Mouse (Mus musculus): ENCODE measurements around the gene 2210407C18Rik. TPM values are rescaled to one million over a fixed set of nuclear protein-coding genes. Genes with fewer than 3 reads are reported as not detected.

Gene 2210407C18Rik
- polyA plus RNA-seq, 1 experiment from 2014 or later = not detected

DNA sequence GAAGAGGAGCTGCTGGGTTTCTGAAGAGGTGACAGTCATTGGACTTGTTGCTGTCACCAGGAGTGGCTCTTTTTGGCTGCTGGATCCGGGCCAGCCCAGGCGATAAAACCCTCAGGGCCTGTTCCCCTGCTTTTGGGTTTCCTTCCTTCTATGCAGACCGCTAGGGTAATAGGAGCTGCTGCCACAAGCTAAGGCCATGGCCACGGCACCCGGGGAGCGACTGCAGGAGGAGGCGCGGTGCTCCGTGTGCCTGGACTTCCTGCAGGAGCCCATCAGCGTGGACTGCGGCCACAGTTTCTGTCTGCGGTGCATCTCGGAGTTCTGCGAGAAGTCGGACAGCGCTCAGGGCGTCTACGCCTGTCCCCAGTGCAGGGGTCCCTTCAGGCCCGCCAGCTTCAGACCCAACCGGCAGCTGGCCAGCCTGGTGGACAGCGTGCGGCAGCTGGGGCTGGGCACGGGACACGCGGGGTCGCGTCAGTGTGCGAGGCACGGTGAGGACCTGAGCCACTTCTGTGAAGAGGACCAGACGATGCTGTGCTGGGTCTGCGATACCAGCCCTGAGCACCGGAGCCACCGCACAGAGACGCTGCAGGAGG lies 24.5 kb upstream of the 2210407C18Rik start, which contains the start of gene Trim58:
TSS of gene Trim58 (plus strand) at position 194 of the 596 bp plus-strand sequence.
- H3K4me1 ChIP-seq (ENCODE audit: insufficient read depth, low read depth, low read length) = 0 out of 2 replicates have a peak, but pooled peaks cover 4% of the 10 kb centered on the region
- WGBS = 3% methylated on average over 34 of the region's 34 CpGs
- peaks cover 7% of the 10 kb centered on the region; the same call in 1 of the 2 replicates for H3K27me3 ChIP-seq (replicated peaks; ENCODE audit: insufficient read depth, low read length)
- DNase-seq (ENCODE audit: low spot score) = peak; percentile 7
- no peaks in the 10 kb centered on the region for H3K9me3 ChIP-seq (ENCODE audit: low read length)
- H3K4me2 ChIP-seq (replicated peaks; ENCODE audit: low read depth, low read length) = peak within 1 kb of the TSS; percentile 27; the same call in 1 of the 2 replicates
- ATAC-seq = peak; percentile 35; the same call in 1 of the 2 replicates
- peak within 1 kb of the TSS; percentile 23 for H3K4me3 ChIP-seq (ENCODE audit: low read depth, low read length)
- TF ChIP-seq EP300 (IDR thresholded peaks at IDR 0.05) (no peak), CTCF (IDR thresholded peaks at IDR 0.05) (no peak)
- H3K9ac ChIP-seq (replicated peaks; ENCODE audit: low read depth) = no peak within 1 kb of the TSS
- H3K27ac ChIP-seq (ENCODE audit: low read length) = no peak within 1 kb of the TSS
- no peaks in the 10 kb centered on the region for H3K36me3 ChIP-seq (ENCODE audit: insufficient read depth, low read length)

DNA sequence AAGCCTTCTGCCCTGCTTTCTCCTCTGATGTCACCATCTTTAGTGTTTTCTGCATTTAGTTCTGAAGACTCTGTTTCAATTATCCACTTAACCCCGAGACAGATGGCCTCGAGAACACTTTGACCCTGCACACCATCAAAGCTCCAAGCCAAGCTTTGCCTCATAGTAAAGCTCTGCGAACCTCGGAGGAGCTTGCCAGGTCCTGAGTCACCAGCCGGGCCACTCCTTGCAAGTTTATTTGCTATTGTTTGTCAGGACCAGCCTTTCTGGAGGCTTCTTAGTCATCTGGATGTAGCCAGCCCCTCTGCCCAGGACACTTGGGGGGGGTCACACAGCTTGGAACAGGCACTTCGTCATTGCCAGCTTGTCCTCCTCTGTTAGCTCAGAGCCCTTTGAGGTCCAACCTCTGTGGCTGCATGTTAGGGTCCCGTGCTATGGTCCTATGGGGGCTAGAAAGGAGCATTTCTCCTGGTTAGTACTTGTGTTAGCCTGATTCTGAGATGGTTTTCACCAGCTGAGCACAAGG lies 22.4 kb upstream of the 2210407C18Rik start:
- H3K27me3 ChIP-seq (replicated peaks; ENCODE audit: insufficient read depth, low read length) = peaks cover 7% of the 10 kb centered on the region; the same call in 1 of the 2 replicates
- H3K36me3 ChIP-seq (ENCODE audit: insufficient read depth, low read length) = no peaks in the 10 kb centered on the region
- H3K4me2 ChIP-seq (replicated peaks; ENCODE audit: low read depth, low read length) = no peak overlapping the region
- 0 out of 2 replicates have a peak, but pooled peaks cover 4% of the 10 kb centered on the region for H3K4me1 ChIP-seq (ENCODE audit: insufficient read depth, low read depth, low read length)
- TF ChIP-seq EP300 (IDR thresholded peaks at IDR 0.05) = no peak
- no peak for TF ChIP-seq CTCF (IDR thresholded peaks at IDR 0.05)
- WGBS = 49% methylated on average over 7 of the region's 7 CpGs
- ATAC-seq (no peak), DNase-seq (ENCODE audit: low spot score) (no peak)
- no peak overlapping the region for H3K27ac ChIP-seq (ENCODE audit: low read length)
- H3K4me3 ChIP-seq (ENCODE audit: low read depth, low read length) = no peak overlapping the region
- H3K9ac ChIP-seq (replicated peaks; ENCODE audit: low read depth) = no peak overlapping the region
- H3K9me3 ChIP-seq (ENCODE audit: low read length) = no peaks in the 10 kb centered on the region

DNA sequence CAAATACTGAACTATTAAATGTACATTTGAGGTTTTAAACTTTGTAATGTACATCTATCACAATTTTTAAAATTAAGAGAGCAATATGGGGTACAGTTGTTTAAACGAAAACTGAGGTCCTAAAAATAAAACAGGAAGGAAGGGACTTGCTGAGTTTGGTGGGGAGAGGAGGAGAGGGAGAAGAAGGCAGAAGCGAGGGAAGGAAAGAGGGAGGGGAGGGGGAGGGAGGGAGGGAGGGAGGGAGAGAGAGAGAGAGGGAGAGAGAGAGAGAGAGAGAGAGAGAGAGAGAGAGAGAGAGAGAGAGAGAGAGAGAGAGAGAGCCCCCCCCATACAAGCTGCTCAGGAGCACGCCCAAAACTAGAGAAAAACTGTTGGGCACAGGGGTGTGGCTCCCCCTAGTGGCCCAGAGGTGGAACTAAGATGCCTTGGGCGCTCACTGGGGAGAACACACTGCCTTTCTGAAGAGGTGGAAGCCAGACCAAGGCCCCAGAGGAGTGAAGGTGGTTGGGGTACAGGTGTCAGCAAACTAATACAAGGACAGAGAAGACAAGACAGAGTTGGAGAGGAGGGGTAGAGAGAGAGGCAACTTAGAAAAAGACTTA lies 20.6 kb upstream of the 2210407C18Rik start:
- Histone ChIP-seq H3K9me3 (ENCODE audit: low read length) (no peaks in the 10 kb centered on the region), H3K36me3 (ENCODE audit: insufficient read depth, low read length) (no peaks in the 10 kb centered on the region), H3K4me1 (ENCODE audit: insufficient read depth, low read depth, low read length) (0 out of 2 replicates have a peak, but pooled peaks cover 4% of the 10 kb centered on the region), H3K4me2 (replicated peaks; ENCODE audit: low read depth, low read length) (no peak overlapping the region), H3K27ac (ENCODE audit: low read length) (no peak overlapping the region), H3K4me3 (ENCODE audit: low read depth, low read length) (no peak overlapping the region), H3K9ac (replicated peaks; ENCODE audit: low read depth) (no peak overlapping the region), H3K27me3 (replicated peaks; ENCODE audit: insufficient read depth, low read length) (peaks cover 7% of the 10 kb centered on the region; the same call in 1 of the 2 replicates)
- WGBS = 4% methylated on average over 4 of the region's 4 CpGs
- TF ChIP-seq CTCF (IDR thresholded peaks at IDR 0.05) (peak; percentile 85), EP300 (IDR thresholded peaks at IDR 0.05) (no peak)
- ATAC-seq = no peak
- peak; percentile 66 for DNase-seq (ENCODE audit: low spot score)

DNA sequence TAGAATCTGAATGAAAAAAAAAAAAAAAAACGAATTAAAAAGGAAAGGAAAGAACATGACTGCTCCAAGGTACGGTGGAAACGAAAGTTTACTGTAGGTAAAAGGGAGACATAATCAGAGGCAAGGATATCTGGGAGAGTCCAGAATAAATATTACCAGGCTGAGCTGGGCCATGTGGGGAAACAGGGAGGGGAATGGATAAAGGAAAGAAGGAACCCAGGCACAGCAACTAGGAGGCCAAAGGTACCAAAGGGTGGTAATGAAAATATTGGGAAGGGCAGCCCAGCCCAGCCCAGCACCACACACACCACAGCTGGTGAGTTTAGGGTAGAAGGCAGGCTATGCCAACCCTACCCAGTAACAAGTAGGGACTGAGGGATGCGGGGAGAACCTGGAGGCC lies 19.0 kb upstream of the 2210407C18Rik start:
- ATAC-seq (no peak), DNase-seq (ENCODE audit: low spot score) (no peak)
- Histone ChIP-seq H3K4me2 (replicated peaks; ENCODE audit: low read depth, low read length) (no peak overlapping the region), H3K4me1 (ENCODE audit: insufficient read depth, low read depth, low read length) (no peaks in the 10 kb centered on the region), H3K4me3 (ENCODE audit: low read depth, low read length) (no peak overlapping the region), H3K27ac (ENCODE audit: low read length) (no peak overlapping the region), H3K9ac (replicated peaks; ENCODE audit: low read depth) (no peak overlapping the region), H3K36me3 (ENCODE audit: insufficient read depth, low read length) (no peaks in the 10 kb centered on the region), H3K9me3 (ENCODE audit: low read length) (no peaks in the 10 kb centered on the region), H3K27me3 (replicated peaks; ENCODE audit: insufficient read depth, low read length) (no peaks in the 10 kb centered on the region)
- WGBS = 58% methylated on average over 4 of the region's 4 CpGs
- TF ChIP-seq EP300 (IDR thresholded peaks at IDR 0.05) (no peak), CTCF (IDR thresholded peaks at IDR 0.05) (no peak)

DNA sequence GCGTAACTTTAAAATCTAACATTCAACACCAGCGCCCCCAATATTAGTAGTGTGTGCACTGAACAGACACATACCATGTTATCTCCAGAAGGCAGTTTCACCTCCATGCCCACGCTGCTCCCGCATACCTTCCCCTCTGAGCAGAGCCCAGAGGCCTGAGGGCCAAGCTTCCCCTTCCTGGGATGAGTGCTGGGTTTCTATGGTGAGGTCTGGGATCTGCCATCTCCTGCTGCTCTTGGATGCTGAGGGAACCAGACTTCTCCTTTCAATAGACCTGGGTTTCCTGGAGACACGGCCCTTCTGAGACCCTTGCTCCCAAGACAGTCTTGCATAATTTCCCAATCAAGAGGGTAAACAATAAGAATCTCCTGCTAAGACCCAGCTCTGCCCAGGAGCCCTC lies 14.5 kb upstream of the 2210407C18Rik start, which contains the start of gene Olfr323:
TSS of gene Olfr323 (minus strand) at position 101 of the 400 bp plus-strand sequence.
- H3K4me2 ChIP-seq (replicated peaks; ENCODE audit: low read depth, low read length) = no peak within 1 kb of the TSS
- no peaks in the 10 kb centered on the region for H3K36me3 ChIP-seq (ENCODE audit: insufficient read depth, low read length)
- H3K27ac ChIP-seq (ENCODE audit: low read length) = no peak within 1 kb of the TSS
- no peak within 1 kb of the TSS for H3K4me3 ChIP-seq (ENCODE audit: low read depth, low read length)
- H3K4me1 ChIP-seq (ENCODE audit: insufficient read depth, low read depth, low read length) = no peaks in the 10 kb centered on the region
- H3K27me3 ChIP-seq (replicated peaks; ENCODE audit: insufficient read depth, low read length) = no peaks in the 10 kb centered on the region
- DNase-seq (ENCODE audit: low spot score) (no peak), ATAC-seq (no peak)
- TF ChIP-seq CTCF (IDR thresholded peaks at IDR 0.05) (no peak), EP300 (IDR thresholded peaks at IDR 0.05) (no peak)
- no peaks in the 10 kb centered on the region for H3K9me3 ChIP-seq (ENCODE audit: low read length)
- H3K9ac ChIP-seq (replicated peaks; ENCODE audit: low read depth) = no peak within 1 kb of the TSS
- 69% methylated on average over 5 of the region's 5 CpGs for WGBS

DNA sequence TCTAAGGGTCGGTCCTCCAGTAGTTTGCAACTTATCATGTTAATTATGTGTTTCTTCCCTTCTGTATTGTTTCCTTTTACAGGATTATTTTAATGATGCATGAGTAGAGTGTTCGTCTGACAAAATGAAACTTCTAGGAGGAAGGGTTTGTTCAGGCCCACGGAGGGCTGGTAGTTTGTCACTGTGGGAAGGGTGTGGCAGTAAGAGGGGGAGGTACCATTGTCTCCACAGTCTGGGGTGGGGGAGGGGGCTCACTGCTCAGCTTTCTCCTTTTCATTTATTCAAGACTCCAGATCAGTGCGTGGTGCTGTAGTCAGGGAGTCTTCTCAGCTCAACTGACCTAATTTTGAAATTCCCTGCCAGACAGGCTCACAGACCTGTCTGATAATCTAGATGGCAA lies 10.3 kb upstream of the 2210407C18Rik start:
- Histone ChIP-seq H3K9ac (replicated peaks; ENCODE audit: low read depth) (no peak overlapping the region), H3K36me3 (ENCODE audit: insufficient read depth, low read length) (no peaks in the 10 kb centered on the region), H3K27me3 (replicated peaks; ENCODE audit: insufficient read depth, low read length) (no peaks in the 10 kb centered on the region), H3K9me3 (ENCODE audit: low read length) (no peaks in the 10 kb centered on the region), H3K4me3 (ENCODE audit: low read depth, low read length) (no peak overlapping the region), H3K4me2 (replicated peaks; ENCODE audit: low read depth, low read length) (no peak overlapping the region), H3K27ac (ENCODE audit: low read length) (no peak overlapping the region), H3K4me1 (ENCODE audit: insufficient read depth, low read depth, low read length) (no peaks in the 10 kb centered on the region)
- DNase-seq (ENCODE audit: low spot score) = no peak
- WGBS = 43% methylated on average over 4 of the region's 4 CpGs
- no peak for ATAC-seq
- TF ChIP-seq EP300 (IDR thresholded peaks at IDR 0.05) (no peak), CTCF (IDR thresholded peaks at IDR 0.05) (no peak)

All from lung, postnatal 0 days (tissue).